In genomic region chr3:33399321-33399720, GRCm38 (mm10) we compare ENCODE assay signal across 22 mouse cellular contexts.
DNase-seq lines count a peak whose midpoint lies in the region; ATAC-seq lines count a peak whose summit lies in the region.
"Had no signal": no experiment of that assay in that cellular context is flagged by ENCODE, and none has a peak within 500 bp of the region (broad histone marks: within the 10 kb centered on the region; RNA-seq: fewer than 3 reads in every experiment).

No protein-coding gene starts in this region.

- H3K27me3 ChIP-seq in heart, embryonic 12.5 days (replicated peaks): no peaks in the 10 kb centered on the region
- no peaks in the 10 kb centered on the region for H3K27me3 ChIP-seq in intestine, embryonic 16.5 days (replicated peaks; ENCODE audit: control insufficient read depth, insufficient read depth, low read length)
- H3K27me3 ChIP-seq: embryonic facial prominence, embryonic 15.5 days; forebrain, embryonic 12.5 days; liver, embryonic 12.5 days; megakaryocyte, embryonic 14.5 days; neural tube, embryonic 15.5 days; Patski had no signal

- no peak overlapping the region for H3K4me2 ChIP-seq in heart, embryonic 12.5 days
- no peak overlapping the region for H3K4me2 ChIP-seq in intestine, embryonic 16.5 days (ENCODE audit: low read depth, low read length)
- H3K4me2 ChIP-seq: embryonic facial prominence, embryonic 15.5 days; forebrain, embryonic 12.5 days; liver, embryonic 12.5 days; neural tube, embryonic 15.5 days had no signal

- intact Hi-C loops in left cerebral cortex, postnatal 36 days (cut with DNase I): loop anchor here (10.0 kb wide), 1 partner anchor 255 kb away; the partner anchor contains the start of gene Pex5l

- no peaks in the 10 kb centered on the region for H3K9me3 ChIP-seq in heart, embryonic 12.5 days (replicated peaks)
- H3K9me3 ChIP-seq in intestine, embryonic 16.5 days (ENCODE audit: control insufficient read depth, low read length): no peaks in the 10 kb centered on the region
- H3K9me3 ChIP-seq: embryonic facial prominence, embryonic 15.5 days; forebrain, embryonic 12.5 days; heart, embryonic 10.5 days; hindbrain, embryonic 10.5 days; limb, embryonic 10.5 days; liver, embryonic 12.5 days; neural tube, embryonic 15.5 days had no signal

- ATAC-seq in heart, embryonic 12.5 days (ENCODE audit: insufficient number of reproducible peaks, low FRiP score): no peak
- ATAC-seq in intestine, embryonic 16.5 days: no peak
- ATAC-seq: inflammation-experienced regulatory T-cells, adult 6 months; liver, embryonic 12.5 days; Patski had no signal

- H3K4me1 ChIP-seq in heart, embryonic 12.5 days (replicated peaks): no peaks in the 10 kb centered on the region
- H3K4me1 ChIP-seq in intestine, embryonic 16.5 days (ENCODE audit: control insufficient read depth, insufficient read depth, low read length): no peaks in the 10 kb centered on the region
- H3K4me1 ChIP-seq: forebrain, embryonic 12.5 days; heart, embryonic 10.5 days; hindbrain, embryonic 10.5 days; liver, embryonic 12.5 days; megakaryocyte, embryonic 14.5 days; neural tube, embryonic 15.5 days had no signal

- H3K4me3 ChIP-seq in heart, embryonic 12.5 days: no peak overlapping the region
- no peak overlapping the region for H3K4me3 ChIP-seq in intestine, embryonic 16.5 days (ENCODE audit: low read length)
- H3K4me3 ChIP-seq: embryonic facial prominence, embryonic 15.5 days; forebrain, embryonic 12.5 days; heart, embryonic 10.5 days; hindbrain, embryonic 10.5 days; limb, embryonic 10.5 days; liver, embryonic 12.5 days; megakaryocyte, embryonic 14.5 days; neural tube, embryonic 15.5 days had no signal

- no peaks in the 10 kb centered on the region for H3K36me3 ChIP-seq in heart, embryonic 12.5 days
- no peaks in the 10 kb centered on the region for H3K36me3 ChIP-seq in intestine, embryonic 16.5 days (ENCODE audit: control insufficient read depth, insufficient read depth, low read length)
- H3K36me3 ChIP-seq: embryonic facial prominence, embryonic 15.5 days; forebrain, embryonic 12.5 days; heart, embryonic 10.5 days; hindbrain, embryonic 10.5 days; limb, embryonic 10.5 days; liver, embryonic 12.5 days; neural tube, embryonic 15.5 days had no signal

- peak; percentile 35 for DNase-seq in heart, adult 11 months
- no peak for DNase-seq in heart, postnatal 4 days
- peak; percentile 85 for DNase-seq in brain, adult 2 months (ENCODE audit: low read depth, low spot score)
- peak; percentile 40 to 52 for DNase-seq in layer of hippocampus, adult 8-10 months (ENCODE audit: low spot score in 2 of 2)
- peak; percentile 56 to 64 for DNase-seq in left cerebral cortex, postnatal 36 days (ENCODE audit: low spot score in 2 of 2)
- DNase-seq in urinary bladder, adult 18-20 months (ENCODE audit: low spot score in 2 of 2): no peak
- DNase-seq: cerebellum, adult 11-12 months; cerebellum, postnatal 36 days; gastrocnemius, postnatal 10 days had no signal

- WGBS in heart, embryonic 12.5 days: 73% methylated on average over 8 of the region's 8 CpGs
- 73% methylated on average over 8 of the region's 8 CpGs for WGBS in intestine, embryonic 16.5 days

- H3K27ac ChIP-seq in heart, embryonic 12.5 days (ENCODE audit: poor library complexity, severe bottlenecking): no peak overlapping the region
- no peak overlapping the region for H3K27ac ChIP-seq in intestine, embryonic 16.5 days (ENCODE audit: low read length)
- H3K27ac ChIP-seq: embryonic facial prominence, embryonic 15.5 days; forebrain, embryonic 12.5 days; heart, embryonic 10.5 days; hindbrain, embryonic 10.5 days; kidney, postnatal 0 days; limb, embryonic 10.5 days; liver, embryonic 12.5 days; neural tube, embryonic 15.5 days had no signal

- H3K9ac ChIP-seq in heart, embryonic 12.5 days: no peak overlapping the region
- H3K9ac ChIP-seq in intestine, embryonic 16.5 days (ENCODE audit: low read depth, low read length): no peak overlapping the region
- H3K9ac ChIP-seq: embryonic facial prominence, embryonic 15.5 days; forebrain, embryonic 12.5 days; liver, embryonic 12.5 days; neural tube, embryonic 15.5 days had no signal

Comparison
In these comparisons a context has a peak if more than half of its experiments do, and no peak if none do; other contexts are left out.
1. DNase-seq: peak in heart, adult 11 months (single experiment), brain, adult 2 months (single experiment), layer of hippocampus, adult 8-10 months (2 of 2) and left cerebral cortex, postnatal 36 days (2 of 2); none in heart, postnatal 4 days (single experiment) and urinary bladder, adult 18-20 months (0 of 2).